Mouse (Mus musculus) thymus, postnatal 0 days (tissue): ENCODE measurements around the gene Lipt2. TPM values are rescaled to one million over a fixed set of nuclear protein-coding genes. Genes with fewer than 3 reads are reported as not detected.
A peak's percentile ranks its signal among the peaks of the same experiment; 100 is the strongest.

Experiments
- DNase-seq: peaks from one replicate; pipeline ENCODE4 v3.0.0-alpha.2; 2015; ENCODE audit warnings: low spot score
- polyA plus RNA-seq: library from polyadenylated mRNA; unstranded; fragments of >200 nt; fragmentation: Nextera tagmentation; extraction: Ambion mirVana; gene quantifications from 2 replicates; pipeline ENCODE4 v1.2.1, GENCODE M21; 2015

The Lipt2 gene
- polyA plus RNA-seq, 1 experiment from 2014 or later: 9.0 TPM

GRCm38 (mm10) chr7:100170756-100171155 lies 11.7 kb downstream of the Lipt2 start:
- DNase-seq: no peak

GRCm38 (mm10) chr7:100176269-100176668 lies 17.2 kb downstream of the Lipt2 start, which contains the start of gene Kcne3:
TSS of gene Kcne3 (plus strand) at chr7:100176502.
- DNase-seq: no peak

GRCm38 (mm10) chr7:100178016-100178890 lies 19.2 kb downstream of the Lipt2 start:
- peak; percentile 52 for DNase-seq

GRCm38 (mm10) chr7:100178891-100179233 lies 19.8 kb downstream of the Lipt2 start:
- no peak for DNase-seq

DNA sequence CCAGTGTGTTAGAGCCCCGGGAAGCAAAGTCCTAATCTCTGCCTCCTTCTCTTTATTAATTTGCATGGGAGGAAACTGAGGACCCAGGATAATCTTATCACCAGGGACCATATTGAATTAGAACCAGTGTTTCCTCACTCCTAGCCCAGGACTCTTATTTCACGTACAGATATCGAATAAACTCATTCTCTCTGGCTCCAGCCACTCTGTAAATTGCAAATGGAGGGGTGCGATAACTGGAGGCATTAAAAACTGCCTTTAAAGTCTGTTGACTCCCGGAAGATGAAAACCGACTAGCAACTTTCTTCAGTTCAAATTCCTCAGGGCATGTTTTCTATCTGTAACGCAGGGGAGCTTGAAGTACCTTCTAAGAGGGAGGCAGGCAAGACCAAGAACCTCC lies 20.3 kb downstream of the Lipt2 start:
- DNase-seq: no peak

DNA sequence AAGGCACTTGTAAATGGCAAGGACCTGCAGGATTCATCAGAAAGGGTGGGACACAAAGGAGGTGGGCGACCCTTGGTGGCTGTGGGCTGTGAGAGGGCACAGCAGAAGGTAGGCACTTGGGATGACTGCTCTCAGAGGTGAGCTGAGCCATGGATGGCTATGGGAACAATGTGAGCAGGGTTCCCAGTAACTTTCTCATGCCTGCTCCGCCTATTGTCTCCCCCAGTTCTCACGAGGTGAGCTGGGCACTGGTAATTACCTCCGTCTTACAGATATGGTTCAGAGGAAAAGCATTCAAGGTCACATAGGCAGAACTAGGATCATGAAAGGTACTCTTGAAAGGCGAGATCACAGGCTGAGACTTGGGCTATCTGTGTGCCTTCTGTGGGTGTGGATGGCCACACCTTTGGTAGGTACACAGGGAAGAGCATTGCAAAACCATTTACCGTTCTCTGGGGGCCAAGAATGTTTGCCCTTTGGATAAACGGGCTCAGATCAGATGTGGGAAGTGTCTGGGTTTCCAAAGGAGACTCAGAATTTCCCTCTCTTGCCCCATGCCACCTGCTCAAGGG lies 20.8 kb downstream of the Lipt2 start:
- DNase-seq: no peak

- DNase-seq: no peak
Measured at GRCm38 (mm10) chr7:100181176-100181575, 22.1 kb downstream of the Lipt2 start.

DNA sequence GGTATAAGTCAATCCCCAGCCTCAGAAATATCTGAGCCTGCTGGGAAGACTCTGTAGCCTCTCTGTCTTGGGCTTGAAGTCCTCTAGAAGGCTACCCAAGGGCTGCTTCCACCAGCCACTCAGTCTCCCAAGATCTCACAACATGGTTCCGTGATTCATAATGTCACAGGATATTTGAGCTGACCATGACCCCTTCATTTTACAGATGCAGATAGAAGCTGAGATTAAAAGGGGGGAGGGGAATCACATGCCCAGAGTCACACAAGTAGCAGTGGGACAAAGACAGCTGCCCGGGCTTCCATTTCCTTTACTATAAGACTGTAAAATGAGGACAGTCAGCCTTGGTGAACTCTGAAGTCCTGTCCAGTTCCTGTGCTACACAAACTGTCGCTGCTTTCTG lies 22.5 kb downstream of the Lipt2 start:
- DNase-seq: no peak

- DNase-seq: no peak
Measured at GRCm38 (mm10) chr7:100182388-100182787, 23.3 kb downstream of the Lipt2 start.

DNA sequence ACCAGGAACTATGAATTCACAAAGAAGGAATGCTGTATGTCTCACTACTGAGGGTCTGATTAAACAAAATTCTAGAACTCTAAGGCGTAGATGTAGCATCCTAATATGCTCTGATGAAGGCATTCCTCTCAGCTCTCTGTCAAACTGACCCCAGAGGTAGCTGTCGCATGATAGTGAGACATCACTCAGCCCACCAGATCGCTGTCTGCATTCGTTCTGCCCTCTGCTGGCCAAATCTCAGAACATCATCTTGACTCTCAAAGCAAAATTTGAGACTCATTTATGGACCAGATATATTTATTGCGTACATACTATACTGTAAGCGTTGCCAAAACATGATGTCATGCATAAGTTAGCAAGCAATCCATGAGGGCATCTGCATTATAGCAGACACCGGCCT lies 28.5 kb downstream of the Lipt2 start:
- DNase-seq: peak; percentile 52

DNA sequence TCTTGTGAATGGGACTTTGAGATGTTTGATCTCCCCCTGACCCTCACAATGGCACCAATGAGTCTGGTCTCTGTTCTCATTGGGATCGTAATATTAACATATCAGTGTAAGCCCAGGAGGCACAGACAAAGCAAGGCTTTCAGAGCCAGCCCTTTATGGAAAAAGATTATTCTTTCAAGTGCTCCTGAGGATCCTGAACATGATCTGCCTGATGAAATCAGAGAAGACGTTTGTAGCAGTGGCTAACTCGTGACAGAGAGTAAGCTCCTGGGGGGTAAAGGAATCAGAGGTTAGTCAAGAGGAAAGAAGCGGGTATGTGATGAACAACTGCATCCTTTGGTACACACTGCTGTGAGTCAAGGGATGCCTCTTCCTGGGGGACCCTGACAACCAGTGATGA lies 31.1 kb downstream of the Lipt2 start:
- DNase-seq: no peak

- peak; percentile 66 for DNase-seq
Measured at GRCm38 (mm10) chr7:100190778-100191177, 31.7 kb downstream of the Lipt2 start.

DNA sequence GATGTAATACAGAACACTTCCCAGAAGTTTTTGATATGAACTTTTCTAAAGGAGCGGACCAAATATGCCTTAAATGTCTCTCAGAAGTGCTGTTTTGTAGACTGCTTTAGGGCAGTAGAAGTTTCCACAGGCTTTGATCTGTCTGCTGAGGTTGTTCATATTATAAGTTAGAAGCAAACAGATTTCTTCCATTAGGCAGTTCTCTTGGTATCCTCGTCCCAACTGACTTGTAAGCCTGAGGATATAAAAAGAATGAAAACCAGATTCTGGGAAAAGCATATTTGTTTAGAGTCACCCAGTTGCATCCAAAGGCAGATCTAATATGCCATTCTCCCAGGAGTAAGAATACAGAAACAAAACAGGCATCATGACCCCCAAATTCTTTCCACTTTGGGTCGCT lies 42.1 kb downstream of the Lipt2 start:
- DNase-seq: no peak

GRCm38 (mm10) chr7:100203616-100204015 lies 44.5 kb downstream of the Lipt2 start:
- no peak for DNase-seq

- no peak for DNase-seq
Measured at GRCm38 (mm10) chr7:100204871-100205270, 45.8 kb downstream of the Lipt2 start.

DNA sequence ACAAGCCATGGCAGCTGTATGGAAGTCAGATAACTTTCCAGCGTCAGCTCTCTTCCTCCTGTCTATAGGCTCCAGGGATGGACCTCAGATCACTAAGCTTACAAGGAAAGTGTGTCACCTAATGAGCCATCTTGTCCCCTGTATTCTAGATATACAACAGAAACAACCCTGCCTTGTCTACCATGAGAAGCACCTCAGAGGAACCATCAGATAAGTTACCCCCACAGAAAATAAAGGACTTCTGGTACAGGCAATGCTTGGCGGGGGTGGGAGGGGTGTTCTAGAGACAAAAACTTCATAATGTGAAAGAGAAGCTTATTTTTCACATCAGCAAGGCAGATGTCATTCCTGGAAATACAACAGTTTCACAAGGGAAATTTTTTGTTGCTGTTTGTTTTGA lies 47.1 kb downstream of the Lipt2 start:
- no peak for DNase-seq

DNA sequence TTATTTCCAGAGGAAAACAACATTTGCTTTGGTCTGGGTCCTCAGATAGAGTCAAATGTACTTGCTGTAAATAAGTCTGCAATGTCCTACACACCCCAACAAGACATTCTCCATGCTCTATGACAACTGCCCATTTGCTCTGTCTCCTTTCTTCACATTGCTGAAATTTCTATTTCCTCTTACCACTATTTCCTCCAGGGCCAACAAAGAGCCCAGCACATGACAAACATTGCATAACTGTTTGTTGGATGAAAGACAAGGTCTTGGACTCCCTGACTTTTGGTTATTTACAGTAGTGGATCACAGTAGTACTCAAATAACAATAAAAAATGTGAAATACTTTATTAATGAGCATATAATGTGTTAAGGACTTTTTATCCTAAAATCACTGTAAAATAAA lies 48.8 kb downstream of the Lipt2 start:
- DNase-seq: no peak

Other genes starting within 250 kb of the Lipt2 start
- gene Rnf169, start 178.8 kb upstream of the Lipt2 start, polyA plus RNA-seq: 5.0 and 7.0 TPM in 2 replicates
- gene Chrdl2, start 153.1 kb upstream of the Lipt2 start, polyA plus RNA-seq: 0.08 TPM in 1 of 2 replicates, not detected in the other
- gene Pold3, start 37.7 kb upstream of the Lipt2 start, polyA plus RNA-seq: 53.2 and 57.2 TPM in 2 replicates
- gene Kcne3, start 17.2 kb downstream of the Lipt2 start, polyA plus RNA-seq: 1.7 and 2.3 TPM in 2 replicates
- gene Pgm2l1, start 68.1 kb downstream of the Lipt2 start, polyA plus RNA-seq: 3.3 and 3.9 TPM in 2 replicates
- 2.7 and 3.0 TPM in 2 replicates for gene P4ha3, start 126.2 kb downstream of the Lipt2 start, polyA plus RNA-seq
- 20.5 and 20.6 TPM in 2 replicates for gene C2cd3, start 213.0 kb downstream of the Lipt2 start, polyA plus RNA-seq
- 41.5 and 48.4 TPM in 2 replicates for gene Ppme1, start 213.0 kb downstream of the Lipt2 start, polyA plus RNA-seq